Mouse (Mus musculus): ENCODE measurements around the gene C1qb.

Gene C1qb

GRCm38 (mm10) chr4:136886101-136886500 lies at the start of gene C1qb:
TSS of gene C1qb (minus strand) at chr4:136886187.
- in situ Hi-C loops (cut with MboI, MseI): no loop called here

- in situ Hi-C loops (cut with MboI, MseI): no loop called here
Measured at GRCm38 (mm10) chr4:136934746-136935613, 49.0 kb upstream of the C1qb start.

DNA sequence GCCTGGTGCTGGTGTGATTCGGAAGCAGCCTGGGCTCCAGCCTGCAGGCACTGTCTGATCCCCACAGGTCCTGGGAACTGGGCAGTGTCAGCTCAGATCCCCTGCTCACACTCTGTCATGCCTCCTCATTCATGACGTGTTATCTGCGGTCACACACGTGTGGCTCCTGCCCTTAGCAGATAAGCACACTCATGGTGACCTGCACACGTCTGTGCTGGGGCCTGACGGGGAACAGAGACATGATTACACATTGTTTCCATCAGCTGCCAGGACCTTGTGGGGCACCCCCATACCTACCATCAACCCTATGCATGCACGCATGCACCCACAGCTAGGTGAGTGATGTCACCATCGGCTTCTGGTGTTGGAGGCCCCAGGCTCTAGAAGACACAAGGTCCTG lies 44.5 kb upstream of the C1qb start:
- in situ Hi-C loops (cut with MboI, MseI): no loop called here

GRCm38 (mm10) chr4:136928928-136929327 lies 42.9 kb upstream of the C1qb start:
- in situ Hi-C loops (cut with MboI, MseI): loop anchor here (10.0 kb wide), 1 partner anchor 146 kb away; no protein-coding TSS in a partner anchor

DNA sequence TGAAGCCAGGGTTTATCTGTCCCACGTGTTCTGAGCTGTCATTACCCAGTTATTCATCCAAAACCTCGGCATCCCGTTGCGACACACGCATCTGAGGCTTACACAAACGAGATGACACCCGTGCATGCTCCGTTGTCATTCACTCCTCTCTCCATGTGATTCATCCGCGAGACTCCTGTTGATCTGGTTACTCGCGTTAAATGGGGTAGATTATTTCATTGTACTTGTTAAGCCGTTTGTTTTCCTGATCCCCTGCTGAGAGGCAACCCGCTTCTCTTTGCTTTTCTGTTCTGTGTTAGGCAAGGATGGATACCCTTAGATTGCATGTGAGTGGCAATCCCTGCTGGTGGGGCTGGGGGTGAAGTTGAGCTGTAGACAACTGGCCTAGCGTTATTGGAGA lies 39.8 kb upstream of the C1qb start:
- in situ Hi-C loops (cut with MboI, MseI): loop anchor here (10.0 kb wide), 1 partner anchor 149 kb away; no protein-coding TSS in a partner anchor

DNA sequence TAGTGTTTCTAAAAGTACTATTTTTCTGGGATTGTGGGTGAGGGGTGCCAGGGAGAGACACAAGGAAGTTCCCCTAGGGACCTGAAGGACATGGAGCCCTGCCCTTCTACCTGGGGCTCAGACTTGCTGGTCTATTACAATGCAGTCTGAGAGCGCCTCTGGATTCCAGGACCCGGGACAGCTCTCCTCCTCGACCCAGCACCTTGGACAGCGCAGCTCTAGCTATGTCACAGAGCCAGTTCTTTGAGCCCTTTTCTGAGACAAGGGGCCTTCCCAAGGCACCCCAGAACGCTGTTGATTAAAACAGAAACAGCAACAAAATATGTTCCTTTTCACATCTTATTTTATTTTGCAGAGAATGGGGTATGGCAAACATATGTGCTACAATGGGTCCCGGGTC lies 38.5 kb upstream of the C1qb start:
- in situ Hi-C loops (cut with MboI, MseI): loop anchor here (10.0 kb wide), 1 partner anchor 150 kb away; no protein-coding TSS in a partner anchor

DNA sequence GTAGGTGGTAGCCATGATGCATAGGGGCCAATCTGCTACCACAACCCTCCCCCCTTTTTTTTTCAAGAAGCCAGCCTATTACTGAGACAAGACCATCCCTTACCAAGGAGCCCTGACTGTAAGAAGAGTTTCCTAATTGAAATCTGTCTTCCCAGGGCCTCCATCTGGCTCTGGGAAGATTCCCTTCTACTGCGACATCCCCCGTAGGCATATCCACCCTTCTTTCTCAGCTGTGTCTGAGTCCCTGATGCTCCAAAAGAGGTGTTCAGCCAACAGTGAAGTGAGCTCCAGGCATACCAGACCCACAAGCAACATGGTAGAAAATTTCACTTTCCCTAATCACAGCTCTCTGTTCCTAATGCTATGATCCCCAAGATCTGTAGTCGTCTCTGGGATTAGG lies 33.5 kb upstream of the C1qb start:
- in situ Hi-C loops (cut with MboI, MseI): no loop called here

DNA sequence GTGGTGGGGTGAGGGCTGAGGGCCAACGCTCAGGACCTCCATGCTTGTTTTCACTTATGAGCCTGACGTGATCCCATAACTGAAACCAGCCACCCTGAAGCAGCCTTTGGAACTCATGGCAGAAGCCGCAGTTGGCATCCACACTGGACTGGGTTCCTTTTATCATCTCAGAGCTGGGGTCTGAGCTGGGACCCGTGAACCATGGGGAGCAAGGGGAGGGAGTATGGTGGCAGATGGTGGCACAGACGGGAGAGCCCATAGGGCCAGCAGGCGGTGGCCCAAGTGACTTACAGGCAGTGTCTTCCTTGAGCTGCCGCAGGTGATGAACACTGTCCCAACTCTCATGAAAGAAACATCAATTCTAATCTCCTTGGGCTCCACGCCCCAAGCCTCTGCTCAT lies 32.8 kb upstream of the C1qb start:
- in situ Hi-C loops (cut with MboI, MseI): no loop called here

- in situ Hi-C loops (cut with MboI, MseI): no loop called here
Measured at GRCm38 (mm10) chr4:136917165-136917524, 31.2 kb upstream of the C1qb start.

GRCm38 (mm10) chr4:136916359-136917164 lies 30.6 kb upstream of the C1qb start:
- in situ Hi-C loops (cut with MboI, MseI): no loop called here

- in situ Hi-C loops (cut with MboI, MseI): no loop called here
Measured at GRCm38 (mm10) chr4:136912841-136913240, 26.9 kb upstream of the C1qb start.

- in situ Hi-C loops (cut with MboI, MseI): no loop called here
Measured at GRCm38 (mm10) chr4:136911804-136912203, 25.8 kb upstream of the C1qb start.

DNA sequence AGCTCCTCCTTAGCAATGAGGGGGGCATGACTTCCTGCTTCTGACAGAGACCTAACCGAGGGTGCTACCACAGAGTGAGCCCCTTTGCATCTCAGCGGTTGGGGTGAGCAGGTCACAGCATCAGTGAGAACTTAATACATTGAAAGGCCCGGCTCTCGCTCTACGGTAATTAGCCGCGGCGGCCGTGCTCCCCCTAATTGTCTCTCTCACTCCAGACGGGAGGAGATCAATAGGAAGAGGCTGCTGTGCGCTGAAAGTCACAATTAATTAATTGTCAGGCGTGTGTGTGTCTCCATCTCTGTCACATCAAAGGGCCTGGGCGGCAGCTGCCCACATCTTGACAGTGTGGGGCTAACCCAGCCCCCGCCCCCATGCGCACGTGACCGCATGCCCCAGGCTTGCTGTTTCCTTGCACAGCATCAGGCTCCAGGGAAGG lies 25.2 kb upstream of the C1qb start:
- in situ Hi-C loops (cut with MboI, MseI): no loop called here

DNA sequence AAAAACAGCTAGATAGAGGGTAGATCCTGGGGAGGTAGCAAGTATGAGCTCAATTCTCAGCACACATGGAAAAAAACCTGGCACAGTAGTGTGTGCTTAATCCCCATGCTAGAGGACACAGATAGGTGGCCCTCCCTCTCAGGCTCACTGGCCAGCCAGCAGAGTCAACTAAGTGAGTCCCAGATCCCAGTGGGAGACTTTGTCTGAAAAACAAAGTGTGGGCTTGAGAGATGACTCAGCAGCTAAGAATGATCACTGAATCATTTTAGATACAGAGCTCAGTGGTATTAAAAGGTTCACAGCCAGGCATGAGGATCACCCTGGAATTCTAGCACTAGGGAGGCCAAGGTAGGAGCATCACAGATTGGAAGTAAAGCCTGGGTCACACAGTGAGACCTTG lies 21.8 kb upstream of the C1qb start:
- in situ Hi-C loops (cut with MboI, MseI): no loop called here

- in situ Hi-C loops (cut with MboI, MseI): no loop called here
Measured at GRCm38 (mm10) chr4:136907033-136907432, 21.0 kb upstream of the C1qb start.

DNA sequence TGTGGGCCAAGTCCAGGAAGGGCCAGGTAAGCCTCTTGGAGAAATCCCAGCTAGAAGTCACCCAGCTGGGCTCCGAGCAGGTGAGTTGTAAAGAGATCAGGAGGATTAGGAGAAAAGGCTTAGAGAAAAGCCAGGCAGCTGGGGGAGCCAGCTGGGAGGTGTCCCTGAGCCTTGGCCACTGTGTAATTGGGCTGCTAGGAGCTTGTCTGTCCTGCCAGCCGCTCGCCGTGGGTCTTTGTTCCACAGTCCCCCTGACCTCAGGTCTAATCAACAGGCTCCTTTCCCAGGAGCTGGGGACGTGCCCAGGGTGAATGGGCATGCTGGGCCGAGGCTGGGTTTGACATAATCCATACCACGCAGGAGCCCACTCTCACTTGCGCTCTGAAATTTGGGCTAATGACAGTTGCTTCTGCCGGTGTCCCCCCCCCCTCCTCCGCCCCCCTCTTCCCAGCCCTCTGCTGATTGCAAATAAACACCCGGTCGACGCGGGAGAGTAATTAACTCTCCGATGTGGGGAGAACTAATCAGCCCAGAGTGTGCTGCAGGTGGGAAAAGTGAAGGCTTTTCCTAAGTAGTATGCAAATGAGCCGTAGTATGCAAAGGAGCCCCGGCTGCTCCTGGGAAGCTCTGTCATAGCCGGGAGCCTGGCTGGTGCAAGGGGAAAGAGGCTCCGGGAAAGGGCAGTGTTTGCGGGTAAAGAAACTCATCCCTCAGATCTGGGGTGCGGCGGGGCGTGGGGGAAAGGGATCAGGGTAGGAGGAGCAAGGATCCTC lies 19.0 kb upstream of the C1qb start:
- in situ Hi-C loops (cut with MboI, MseI): no loop called here

DNA sequence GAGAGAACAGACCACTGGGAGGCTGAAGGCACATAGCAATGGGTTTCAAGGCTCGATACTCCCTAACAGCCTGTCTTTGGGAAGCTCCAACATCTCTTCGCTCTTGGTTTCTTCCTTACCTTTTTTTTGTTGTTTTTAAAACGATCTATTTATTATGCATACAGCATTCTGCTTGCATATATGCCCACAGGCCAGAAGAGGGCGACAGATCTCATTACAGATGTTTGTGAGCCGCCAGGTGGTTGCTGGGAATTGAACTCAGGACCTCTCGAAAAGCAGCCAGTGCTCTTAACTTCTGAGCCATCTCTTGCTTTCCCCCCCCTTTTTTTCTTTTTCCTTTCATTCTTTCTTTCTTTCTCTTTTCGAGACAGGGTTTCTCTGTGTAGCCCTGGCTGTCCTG lies 13.2 kb upstream of the C1qb start:
- in situ Hi-C loops (cut with MboI, MseI): loop anchor here (10.0 kb wide), 2 partner anchors 176 to 1606 kb away; no protein-coding TSS in a partner anchor

DNA sequence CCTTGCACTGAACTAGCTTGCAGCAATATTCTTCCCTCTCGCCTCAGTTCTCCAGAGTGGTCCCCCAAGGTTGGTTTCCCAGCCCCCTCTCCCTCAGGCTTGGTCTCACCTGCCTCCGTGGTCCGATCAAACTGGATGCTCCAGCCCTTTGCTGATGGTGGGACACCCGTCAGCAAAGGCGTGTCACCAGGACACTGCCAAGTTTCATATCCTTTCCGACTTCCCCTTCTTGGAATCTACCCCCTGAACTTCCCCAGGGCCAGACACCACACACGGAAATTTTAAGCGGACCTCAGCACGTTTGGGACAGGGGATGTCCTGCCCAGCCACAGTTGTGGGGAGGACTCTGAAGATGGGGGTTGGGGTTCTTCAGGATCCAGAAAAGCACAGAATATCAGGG lies 12.7 kb upstream of the C1qb start, which contains the start of gene C1qa:
C1qa (minus strand) TSS at position 167 of the 400 bp plus-strand sequence.
- in situ Hi-C loops (cut with MboI, MseI): loop anchor here (10.0 kb wide), 2 partner anchors 176 to 1606 kb away; no protein-coding TSS in a partner anchor

DNA sequence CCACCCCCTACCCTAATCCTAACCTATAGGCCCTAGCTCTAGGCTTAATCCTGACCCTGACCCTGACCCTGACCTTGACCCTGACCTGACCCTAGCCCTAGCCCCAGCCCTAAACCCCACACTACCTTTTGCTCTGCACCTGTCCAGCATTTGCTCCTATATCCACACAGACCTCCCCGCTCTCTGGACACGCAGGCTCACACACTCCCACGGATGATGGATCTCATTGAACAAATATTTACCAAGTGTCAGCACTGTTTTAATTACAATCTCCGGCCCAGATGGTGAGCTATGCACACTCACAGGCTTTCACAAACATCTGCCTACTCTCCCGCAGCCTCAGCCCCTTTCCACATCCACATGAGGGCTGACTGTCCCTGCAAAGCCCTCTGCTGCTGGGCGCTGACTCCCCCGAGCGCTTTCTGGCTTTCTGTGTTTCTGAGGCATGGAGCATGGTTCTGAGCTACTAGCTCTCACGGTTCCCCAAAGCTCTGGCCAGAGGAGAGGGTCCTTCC lies 12.2 kb upstream of the C1qb start:
- in situ Hi-C loops (cut with MboI, MseI): loop anchor here (10.0 kb wide), 2 partner anchors 177 to 1607 kb away; no protein-coding TSS in a partner anchor

DNA sequence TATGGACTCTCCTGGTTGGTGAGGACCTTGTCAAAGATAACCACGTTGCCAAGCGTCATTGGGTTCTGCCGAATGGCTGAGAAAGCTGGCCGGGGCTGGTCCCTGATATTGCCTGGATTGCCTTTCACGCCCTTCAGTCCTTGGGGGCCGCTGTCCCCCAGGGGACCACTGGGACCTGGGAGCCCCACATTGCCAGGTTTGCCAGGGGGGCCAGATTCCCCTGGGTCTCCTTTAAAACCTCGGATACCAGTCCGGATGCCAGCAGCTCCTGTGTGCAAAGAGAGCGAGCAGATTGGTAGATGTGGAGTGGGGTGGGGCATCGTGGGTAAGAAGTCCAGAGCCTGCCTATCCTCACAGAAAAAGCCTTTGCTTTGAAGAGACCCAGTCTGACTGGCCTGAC lies 10.5 kb upstream of the C1qb start:
- in situ Hi-C loops (cut with MboI, MseI): loop anchor here (10.0 kb wide), 2 partner anchors 178 to 1608 kb away; no protein-coding TSS in a partner anchor

GRCm38 (mm10) chr4:136895861-136896260 lies 9.9 kb upstream of the C1qb start:
- in situ Hi-C loops (cut with MboI, MseI): loop anchor here (10.0 kb wide), 2 partner anchors 179 to 1609 kb away; no protein-coding TSS in a partner anchor

Measured in T-helper 2 cell (primary cell).